Mouse (Mus musculus): ENCODE measurements around the gene Ccdc106.

DNA sequence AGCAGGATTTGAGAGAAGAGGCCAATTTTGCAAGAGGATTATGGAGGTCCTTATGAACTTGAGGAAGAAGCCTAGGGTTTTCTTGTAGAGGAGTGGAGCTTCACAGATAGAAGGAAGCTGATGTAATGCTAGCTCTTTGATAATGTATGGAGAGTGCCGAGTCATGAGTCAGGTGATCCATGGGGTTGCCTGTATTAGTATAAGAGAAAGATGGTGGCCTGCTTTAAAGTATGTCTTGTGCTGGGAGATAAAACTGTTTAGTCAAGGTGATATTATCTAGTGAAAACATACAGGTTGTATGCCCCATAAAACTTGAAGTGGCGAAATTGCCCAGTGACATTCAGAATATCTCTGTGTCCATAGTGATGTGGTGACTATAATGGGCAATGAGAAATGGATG is 56.6 kb downstream of the Ccdc106 start:
- TF ChIP-seq CTCF (IDR thresholded peaks at IDR 0.05; ENCODE audit: control insufficient read depth, insufficient read depth, insufficient read length) (no peak), USF1 (IDR thresholded peaks at IDR 0.05; ENCODE audit: low read depth) (no peak), MAX (IDR thresholded peaks at IDR 0.05) (no peak), MYOG (IDR thresholded peaks at IDR 0.05; ENCODE audit: control insufficient read depth, extremely low read depth, insufficient read length) (no peak), MYOD1 (IDR thresholded peaks at IDR 0.05; ENCODE audit: control insufficient read depth, insufficient read length, low read depth) (no peak)
